Mouse (Mus musculus): ENCODE data around the gene Tmem156.

Gene Tmem156

DNA sequence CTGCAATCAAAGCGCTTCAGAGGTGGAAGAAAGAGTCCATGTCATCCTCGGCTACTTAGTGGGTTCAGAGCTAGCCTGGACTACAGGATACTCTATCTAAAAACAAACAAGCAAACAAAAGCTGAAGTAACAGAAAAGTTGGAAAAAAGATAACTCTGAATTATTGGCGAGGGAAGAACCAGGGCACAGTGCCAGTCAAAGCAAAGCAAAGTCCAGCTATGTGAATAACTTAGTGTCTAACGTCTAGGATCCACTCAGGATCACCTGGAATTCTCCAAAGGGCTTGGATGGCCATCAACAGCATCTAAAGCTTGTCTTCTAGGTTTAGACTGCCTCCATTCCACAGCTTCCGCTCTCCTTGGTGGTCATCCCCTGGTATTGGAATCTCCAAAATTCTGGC is 5.5 kb upstream of the Tmem156 start:
- no peak for DNase-seq (ENCODE audit: low spot score in 2 of 2)

DNA sequence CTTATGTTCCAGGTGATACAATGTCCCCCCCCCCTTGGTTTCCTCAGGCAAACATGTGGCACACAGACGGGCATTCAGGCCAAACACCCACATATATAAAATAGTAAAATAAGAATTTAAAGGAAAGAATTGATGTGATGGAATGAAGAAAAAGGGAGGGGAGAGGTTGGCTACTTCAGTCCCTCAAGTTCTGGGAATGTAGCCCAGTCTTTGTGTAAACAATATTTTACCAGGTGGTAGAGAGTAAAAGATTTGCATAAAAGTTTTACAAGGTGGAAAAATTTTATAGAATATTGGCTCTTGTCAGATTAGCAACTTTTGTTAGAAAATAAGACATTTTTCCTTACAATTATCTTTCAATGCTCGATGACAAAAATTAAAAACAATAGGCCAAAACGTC is 4.9 kb upstream of the Tmem156 start:
- no peak for DNase-seq (ENCODE audit: low spot score in 2 of 2)

DNA sequence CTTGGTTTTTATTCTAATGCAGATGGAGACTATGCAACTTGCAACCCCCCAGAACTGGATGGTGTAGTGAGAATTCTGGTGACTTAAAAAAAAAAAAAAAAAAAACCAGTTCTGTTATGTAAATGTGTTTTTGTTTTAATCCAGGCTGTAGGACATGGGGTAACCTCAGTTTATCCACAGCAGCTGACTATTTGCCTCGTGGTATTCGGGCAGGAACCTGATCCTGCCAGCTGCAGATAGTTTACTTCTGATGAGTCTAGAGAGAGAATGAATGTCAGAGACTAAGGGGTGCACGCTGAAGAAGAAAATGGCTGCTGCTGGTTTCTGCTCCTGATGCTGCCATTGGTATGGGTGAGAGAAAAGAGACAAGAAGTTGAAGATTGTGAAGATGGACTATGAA is 4.2 kb upstream of the Tmem156 start:
- DNase-seq (ENCODE audit: low spot score in 2 of 2): no peak

DNA sequence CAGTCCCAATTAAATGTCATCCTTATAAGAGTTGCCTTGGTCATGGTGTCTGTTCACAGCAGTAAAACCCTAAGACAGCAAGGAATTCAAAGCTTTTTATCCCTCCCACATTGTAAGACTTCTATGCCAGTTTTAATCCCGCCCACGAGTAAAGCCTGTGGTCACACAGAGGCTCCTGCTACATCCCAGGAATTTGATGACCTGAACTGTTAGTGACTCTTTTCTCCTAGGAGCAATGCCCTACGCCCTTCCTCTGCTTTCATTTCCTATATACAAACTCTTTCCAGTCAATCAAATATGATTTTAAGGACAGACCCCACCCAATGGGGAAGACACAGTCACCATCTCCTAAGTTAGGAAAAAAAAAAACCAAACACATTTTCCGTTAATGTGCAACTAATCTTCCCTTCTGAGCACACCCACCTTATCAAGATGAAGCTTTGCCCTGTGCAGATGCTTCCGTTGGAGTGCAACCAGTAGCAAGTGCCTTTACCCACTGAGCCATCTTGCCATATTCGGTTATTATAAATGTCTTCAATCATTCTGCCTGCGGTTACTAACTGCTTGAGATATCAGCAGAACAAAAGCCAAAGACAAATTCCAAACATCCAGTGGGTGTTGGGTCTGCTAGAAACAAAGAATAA is 3.1 kb upstream of the Tmem156 start:
- no peak for DNase-seq (ENCODE audit: low spot score in 2 of 2)

DNA sequence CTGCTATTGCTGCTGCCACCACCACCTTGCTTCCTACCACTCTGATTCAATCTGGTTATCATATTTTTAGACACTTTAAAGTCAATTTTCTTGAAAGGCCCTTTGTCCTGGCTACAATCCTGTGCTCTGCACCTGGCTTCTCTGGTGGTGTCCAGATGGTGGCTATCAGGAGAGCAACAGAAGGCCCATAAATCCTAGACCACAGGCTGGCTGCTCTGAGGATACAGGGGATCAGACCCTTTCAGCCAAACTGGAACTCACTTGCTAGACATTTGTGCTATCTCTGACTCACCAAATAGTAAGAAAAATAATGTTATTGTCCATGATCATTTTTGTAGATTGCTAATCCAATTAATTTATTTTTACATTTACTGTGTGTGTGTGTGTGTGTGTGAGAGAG is 1.8 kb upstream of the Tmem156 start:
- no peak for DNase-seq (ENCODE audit: low spot score in 2 of 2)

DNA sequence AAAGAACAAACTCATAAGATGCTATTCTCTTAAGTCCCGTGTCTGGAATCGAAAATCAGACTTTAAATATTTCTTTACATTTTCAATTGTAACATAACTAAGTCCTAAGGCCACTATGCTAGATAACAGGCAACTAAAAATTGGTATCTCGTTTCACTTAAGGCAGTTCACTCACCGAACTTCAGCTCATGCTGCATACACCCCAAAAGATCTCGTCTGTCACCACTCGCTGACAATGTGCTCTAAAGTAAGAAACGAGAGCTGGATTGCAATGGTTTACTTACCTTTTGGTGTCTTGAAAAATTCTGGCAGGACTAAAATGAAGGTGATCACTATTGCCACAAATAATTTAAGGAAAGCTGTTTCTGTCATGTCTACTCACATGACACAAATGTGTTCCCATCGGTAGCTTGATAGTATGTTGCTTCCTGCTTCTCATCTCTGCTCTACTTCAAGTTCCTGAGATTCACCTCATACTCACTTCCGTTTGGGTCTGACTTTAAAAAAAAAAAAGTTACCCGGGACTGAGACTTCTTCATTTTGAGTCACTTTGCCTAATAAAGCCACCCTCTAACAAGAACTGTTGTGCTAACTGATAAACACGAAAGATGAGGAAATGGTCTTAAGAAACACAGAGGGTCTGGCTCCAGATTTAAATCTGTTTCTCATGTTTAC is 611 bp downstream of the Tmem156 start:
- DNase-seq (ENCODE audit: low spot score in 2 of 2): no peak

DNA sequence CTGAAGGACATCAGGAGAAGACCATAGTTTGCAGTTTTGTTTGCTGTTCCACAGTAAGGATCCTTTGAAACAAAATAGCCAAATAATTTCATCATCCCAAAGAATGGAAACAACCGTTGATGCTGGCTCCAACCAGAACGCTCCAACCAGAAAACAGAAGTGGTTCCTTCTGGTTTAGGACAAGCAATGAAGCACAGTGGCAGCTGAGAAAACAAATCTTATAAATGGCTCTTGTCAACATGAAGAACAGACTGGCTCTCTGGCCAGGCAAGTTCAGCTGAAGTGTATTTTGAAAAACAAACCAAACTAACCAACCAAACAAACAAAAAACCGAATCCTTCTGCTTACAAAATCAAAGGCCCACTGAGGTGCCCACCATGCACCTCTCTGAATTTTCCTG is 2.2 kb downstream of the Tmem156 start:
- DNase-seq (ENCODE audit: low spot score in 2 of 2): no peak

DNA sequence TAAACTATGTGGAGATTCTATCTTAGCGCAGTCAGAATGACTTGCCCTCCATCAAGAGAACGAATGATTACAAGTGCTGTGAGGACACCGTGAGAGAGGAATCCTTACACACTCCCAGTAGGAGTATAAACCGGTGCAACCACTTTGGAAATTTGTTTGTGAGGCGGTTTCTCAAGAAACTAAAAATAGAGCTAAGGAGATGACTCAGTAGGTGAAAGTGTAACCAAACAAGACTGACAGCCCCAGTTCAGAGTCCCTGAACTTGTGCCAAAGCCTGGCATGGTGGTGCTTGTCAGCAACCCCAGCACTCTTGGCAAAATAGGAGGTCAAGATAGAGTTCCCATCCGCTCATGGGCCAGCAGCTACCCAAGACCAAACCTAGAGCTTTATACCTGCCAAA is 5.4 kb downstream of the Tmem156 start:
- DNase-seq (ENCODE audit: low spot score in 2 of 2): no peak

DNA sequence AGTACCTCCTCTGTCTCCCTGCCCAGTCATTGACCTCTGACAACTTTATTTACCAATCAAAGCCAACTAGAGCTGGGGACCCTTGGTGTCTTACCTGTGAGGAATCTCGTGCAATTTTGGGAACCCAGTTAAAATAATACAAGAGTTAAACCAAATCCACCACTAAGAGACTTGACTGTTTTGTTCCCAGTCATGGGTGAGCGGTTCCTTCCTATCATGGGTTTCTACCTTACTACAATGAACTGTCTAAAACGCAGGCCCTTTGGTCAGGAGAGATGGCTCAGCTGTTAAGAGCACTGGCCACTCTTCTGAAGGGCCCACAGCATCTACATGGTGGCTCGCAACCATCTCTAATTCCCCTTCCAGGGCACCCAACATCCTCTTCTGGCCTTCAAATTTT is 10.1 kb downstream of the Tmem156 start:
- no peak for DNase-seq (ENCODE audit: low spot score in 2 of 2)

DNA sequence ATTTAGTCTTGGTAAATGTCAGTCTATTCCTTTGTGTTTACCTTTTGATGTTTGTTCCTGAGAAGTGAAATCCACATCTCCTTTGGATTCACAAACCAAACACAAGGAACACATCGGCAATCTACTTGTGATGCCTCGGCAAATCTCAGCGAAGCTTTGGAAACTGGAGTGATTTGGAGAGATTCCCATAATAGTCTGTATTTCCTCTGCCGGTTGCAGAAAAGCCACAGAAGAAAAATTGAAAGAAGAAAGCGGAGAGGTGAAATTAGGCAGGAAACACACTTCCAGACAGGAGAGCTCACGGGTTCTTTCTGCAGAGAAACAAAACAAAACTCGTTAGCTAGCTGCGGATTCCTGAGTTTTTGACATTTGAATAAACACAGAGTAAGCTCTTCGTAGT is 12.1 kb downstream of the Tmem156 start:
- no peak for DNase-seq (ENCODE audit: low spot score in 2 of 2)

DNA sequence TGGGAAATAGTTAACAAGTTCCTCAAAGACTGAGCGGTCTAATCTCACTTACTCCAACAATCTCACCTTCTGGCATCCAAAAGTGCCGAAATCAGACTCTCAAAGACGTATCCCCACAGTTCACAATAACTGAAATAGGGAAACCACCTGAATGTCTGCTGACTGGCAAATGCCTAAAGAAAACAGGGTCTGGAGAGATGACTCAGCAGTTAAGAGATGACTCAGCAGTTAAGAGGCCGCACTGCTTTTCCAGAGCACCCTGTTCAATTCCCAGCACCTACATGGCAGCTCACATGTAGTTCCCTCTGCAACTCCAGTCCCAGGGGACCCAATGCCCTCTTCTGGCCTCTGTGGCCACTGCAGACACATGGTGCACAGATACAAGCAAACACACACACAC is 13.9 kb downstream of the Tmem156 start:
- no peak for DNase-seq (ENCODE audit: low spot score in 2 of 2)

DNA sequence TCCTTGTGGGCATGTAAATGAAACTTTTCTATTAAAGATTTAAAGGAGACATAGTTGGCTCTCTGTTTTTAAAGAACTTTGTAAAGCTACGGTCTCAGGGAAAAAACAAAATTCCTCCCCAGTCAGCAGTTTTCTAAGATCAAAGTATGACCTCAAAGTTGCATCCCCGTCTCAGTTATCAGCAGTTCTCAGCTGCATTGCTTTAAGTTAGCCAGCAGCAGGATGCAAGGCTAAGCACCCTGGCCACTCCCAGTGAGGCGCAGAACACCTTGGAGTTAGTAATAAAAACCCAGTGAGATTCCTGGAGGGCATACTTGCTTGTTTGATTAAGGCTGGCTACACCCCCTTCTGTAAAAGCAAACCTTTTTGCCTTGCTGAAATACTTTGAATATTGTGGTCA is 15.2 kb downstream of the Tmem156 start:
- DNase-seq (ENCODE audit: low spot score in 2 of 2): no peak

DNA sequence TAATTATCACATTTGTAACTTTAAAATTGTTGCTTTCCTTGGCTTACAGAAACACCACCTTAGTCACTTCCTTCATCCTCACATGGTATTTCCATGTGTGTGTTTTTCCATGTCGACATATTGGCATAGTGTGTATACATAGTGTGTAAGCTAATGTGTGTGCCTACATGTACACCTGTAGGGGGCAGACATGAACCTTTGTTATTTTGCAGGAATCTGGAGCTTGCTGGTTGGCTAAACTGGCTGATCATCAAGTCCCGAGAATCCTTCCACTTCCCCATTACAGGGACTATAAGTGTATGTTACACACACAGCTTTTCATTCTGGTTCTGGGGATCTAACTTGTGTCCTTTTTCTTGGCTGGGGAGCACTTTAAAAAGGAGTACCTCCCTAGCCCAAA is 15.8 kb downstream of the Tmem156 start:
- DNase-seq (ENCODE audit: low spot score in 2 of 2): no peak

DNA sequence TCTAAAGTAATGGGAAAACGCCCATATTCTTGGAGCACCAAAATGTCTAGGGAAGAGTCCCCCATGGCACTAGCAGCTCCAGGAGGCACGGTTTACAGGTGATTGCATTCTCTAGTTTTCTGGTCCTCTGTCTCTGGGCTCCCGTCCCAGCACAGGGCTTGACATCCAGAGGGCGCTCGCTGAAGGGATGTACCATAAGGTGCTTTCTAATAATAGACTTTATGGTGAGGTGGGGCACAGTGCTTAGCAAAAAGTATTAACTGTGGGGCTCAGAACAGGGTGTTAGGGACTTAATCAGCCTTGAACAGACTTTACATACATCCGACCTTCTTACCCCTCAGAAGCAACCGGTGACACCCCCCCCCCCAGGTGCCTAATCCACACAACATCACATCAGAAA is 17.2 kb downstream of the Tmem156 start:
- DNase-seq (ENCODE audit: low spot score in 2 of 2): no peak

DNA sequence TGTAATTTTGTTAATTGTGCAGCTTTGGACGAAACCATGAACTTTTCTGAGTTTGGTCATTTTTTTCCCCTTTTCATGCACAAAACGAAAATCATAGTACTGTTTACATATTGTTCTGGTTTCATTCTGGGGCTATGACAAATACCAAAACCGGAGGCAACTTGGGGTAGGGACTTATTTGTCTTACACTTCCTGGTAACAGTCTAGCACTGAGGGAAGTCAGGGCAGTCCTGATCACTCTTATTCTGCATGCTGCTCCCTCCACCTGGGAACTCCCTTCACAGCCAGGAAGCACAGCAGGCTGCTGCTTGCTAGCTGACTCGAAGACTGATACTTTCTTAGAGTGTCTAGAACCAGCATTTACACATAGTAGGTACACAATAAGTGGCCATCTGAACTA is 18.7 kb downstream of the Tmem156 start:
- no peak for DNase-seq (ENCODE audit: low spot score in 2 of 2)

DNA sequence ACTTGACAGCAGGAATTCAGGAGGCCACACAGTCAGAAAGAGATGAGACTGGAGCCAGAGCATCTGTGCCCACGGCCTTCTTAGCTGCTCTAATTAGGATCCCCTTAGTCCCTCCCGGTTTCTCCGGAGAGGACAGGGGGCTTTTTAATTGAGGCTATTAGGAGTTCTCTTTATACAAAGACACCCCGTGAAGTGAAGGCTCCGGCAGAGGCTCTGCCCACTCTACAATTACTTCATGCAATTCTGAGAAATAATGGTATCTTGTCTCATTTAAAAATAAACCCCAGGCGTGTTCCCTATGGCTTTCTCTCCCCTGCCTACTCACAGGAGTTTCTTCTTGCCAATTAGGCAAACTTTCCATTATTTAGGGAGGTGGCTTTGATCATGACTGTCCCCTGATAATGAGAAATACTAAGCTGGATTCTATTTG is 20.2 kb downstream of the Tmem156 start:
- DNase-seq (ENCODE audit: low spot score in 2 of 2): no peak

DNA sequence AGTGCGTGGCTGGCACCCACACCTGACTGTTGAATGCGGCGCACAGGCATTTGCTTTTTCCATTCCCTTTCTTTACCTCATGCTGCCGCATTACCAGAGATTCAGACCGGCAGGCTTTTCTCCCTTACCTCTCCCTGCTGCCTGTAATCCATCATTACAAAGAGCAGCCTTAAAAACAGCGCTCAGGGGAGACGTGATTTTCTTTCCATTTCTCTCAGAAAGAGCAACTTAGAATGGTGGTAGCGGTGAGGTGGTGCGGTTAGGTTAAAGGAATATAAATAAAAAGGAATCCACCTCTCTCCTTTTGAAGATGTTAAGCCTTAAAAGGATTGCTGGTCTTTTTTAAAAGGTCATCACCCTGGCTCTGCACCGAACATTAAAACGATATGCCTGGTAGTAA is 22.1 kb downstream of the Tmem156 start:
- DNase-seq (ENCODE audit: low spot score in 2 of 2): no peak

DNA sequence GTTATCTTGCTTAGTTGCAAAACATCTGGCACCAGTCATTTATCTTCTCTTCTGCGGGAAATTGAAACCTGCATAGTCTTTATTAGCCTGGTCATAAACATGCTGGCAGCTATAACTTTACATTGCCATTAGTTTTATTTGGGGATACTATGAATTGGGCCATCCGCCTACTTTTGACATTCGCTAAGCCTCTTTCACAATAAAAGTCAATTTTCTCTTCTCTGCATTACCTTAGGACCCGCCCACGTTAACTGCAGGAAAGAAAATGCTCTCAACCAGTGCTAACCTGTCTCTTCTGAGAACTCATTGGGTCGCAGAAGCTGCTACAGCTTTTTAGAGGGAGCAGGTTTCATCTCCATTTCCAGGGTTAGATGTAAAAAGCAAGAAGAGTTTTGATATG is 23.8 kb downstream of the Tmem156 start:
- DNase-seq (ENCODE audit: low spot score in 2 of 2): no peak

DNA sequence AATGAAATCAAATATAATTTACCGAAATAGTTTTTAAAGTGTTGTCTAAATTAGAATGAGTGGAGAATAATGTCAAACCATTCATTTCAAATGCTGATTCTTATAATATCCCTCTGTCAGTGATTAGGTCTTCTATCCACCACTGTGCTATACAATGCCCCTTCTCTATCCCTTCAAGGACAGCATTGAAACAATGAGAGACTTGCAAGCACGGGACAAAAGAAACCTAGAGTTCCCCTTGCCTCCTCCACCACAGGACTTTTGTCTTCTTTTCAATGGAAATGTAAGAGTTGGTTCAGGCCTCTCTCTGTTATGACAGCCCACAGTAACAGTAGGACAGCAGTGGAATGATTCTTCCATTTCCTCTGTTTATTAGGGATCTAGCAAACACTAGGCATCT is 28.7 kb downstream of the Tmem156 start:
- no peak for DNase-seq (ENCODE audit: low spot score in 2 of 2)

DNA sequence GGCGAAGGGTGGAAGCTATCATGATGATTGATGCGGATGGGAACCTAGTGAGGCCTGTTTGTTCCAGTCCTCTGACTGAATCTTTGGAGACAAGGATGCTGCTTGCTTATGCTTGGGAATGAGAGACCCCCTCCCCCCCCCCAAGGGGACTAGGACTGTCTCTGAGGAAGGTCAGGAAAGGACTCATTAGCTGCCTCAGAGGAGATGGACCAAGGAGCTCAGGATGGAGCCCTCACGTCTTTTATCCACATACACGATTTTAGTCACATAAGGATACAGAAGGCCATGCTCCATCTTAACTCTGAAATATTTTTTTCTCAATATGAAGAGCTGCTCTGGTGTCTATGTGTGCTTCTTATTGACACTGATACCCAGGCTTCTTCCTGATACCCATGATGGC is 29.7 kb downstream of the Tmem156 start:
- DNase-seq (ENCODE audit: low spot score in 2 of 2): no peak

DNA sequence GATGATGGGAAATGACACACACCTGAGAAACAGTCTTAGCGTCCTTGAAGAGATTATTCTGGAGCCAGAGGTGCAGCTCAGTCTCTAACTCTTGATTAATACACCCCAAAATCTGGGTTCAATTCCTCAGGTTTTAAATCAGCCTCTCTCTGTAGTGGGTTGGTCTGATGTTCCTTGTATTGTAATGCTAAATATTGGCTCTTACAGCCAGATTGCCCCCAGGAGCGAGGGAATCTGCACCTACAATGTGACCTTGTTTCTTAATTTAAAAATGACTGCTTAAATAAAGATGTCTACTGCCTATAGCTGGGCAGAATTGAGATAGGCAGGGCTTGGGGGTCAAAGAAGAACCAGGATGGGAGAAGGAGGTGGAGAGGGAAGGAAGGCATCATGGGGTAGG is 32.1 kb downstream of the Tmem156 start:
- DNase-seq (ENCODE audit: low spot score in 2 of 2): no peak

DNA sequence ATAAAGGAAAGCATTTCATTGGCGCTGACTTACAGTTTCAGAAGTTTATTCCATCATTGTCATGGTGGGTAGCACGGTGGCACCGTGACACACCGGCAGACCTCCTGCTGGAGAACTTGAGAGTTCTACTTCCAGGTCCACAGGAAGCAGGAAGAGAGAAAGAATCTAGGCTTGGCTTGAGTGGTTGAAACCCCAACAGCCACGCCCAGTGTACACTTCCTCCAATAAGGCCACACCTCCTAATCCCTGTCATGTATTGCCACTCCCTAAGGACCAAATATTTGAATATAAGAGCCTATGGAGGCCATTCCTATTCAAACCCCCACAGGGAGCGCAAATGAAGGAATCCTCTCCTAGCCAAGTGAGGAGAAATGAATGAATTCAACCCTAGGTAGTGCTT is 34.3 kb downstream of the Tmem156 start:
- DNase-seq (ENCODE audit: low spot score in 2 of 2): no peak

DNA sequence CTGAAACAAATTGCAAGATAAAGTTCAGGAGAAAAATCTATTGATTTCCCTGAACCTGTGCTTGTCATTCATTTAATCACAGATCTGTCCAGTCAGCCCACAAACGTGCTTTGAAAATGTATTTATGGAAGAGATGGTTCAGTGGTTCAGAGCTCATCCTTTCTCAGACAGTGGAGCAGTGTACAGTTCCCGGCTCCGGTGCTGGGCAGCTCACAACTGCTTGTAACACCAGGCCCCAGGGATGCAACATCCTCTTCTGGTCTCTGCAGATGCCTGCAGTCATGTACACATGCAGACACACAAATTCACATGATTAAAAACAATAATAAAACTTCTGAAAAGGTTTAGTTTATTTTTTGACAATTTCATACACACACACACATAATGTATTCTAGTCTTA is 40.4 kb downstream of the Tmem156 start:
- no peak for DNase-seq (ENCODE audit: low spot score in 2 of 2)

DNA sequence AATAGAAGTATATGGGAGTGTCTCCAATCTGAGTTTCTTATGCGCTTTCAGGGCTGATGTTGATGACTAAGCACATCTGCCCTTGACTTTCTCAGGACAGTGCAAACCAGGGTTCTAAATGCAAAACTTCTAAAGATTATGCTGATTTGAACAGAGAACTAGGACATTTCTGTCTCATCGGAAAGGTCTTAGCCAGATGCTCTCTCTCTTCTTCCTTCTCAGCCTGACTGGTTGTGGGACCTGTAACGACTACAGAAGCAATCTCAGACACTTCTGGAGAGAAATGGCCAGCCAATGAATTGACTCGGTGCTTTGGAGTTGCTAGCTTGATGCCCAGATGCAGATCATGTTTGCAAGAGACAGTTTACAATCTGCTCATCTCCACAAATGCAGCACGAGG is 42.1 kb downstream of the Tmem156 start:
- DNase-seq (ENCODE audit: low spot score in 2 of 2): no peak
